Mouse (Mus musculus) small intestine, adult 2 months (tissue): Measurements from ENCODE around the gene Il1rn.

Experiments
- CTCF ChIP-seq: fragments of 200-500 bp; IDR thresholded peaks from 2 replicates; pipeline ENCODE4 v1.5.1; 2012; ENCODE audit warnings: low read depth, mild to moderate bottlenecking, control low read depth, inconsistent platforms, low read length, moderate library complexity, mixed read lengths; ENCODE audit not compliant: insufficient replicate concordance, insufficient read length; ENCODE audit errors: extremely low read depth
- POLR2A ChIP-seq: fragments of 200-500 bp; IDR thresholded peaks from 2 replicates; pipeline ENCODE4 v1.6.1; 2012; ENCODE audit warnings: low read depth, mild to moderate bottlenecking, control low read depth, inconsistent platforms, low read length, moderate library complexity

DNA sequence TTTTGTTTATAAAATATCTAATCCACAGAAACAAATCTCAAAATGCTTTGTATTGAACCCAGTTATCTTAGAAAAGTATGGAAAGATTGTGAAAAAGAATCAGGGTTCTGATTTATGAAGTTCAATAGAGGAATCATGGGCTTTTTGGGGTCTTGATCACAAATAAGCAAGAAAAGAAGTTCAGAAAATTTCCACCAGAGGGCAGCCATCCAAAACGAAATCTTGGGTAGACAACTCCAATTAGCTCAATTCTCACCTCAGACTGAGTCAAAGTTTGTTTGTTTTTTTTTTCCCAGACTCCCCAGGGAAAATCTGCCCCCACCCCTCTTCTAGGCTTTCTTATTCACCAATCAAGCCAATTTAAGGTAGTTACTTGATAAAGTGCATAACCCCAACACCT, 21.0 kb downstream of the Il1rn start:
- TF ChIP-seq CTCF (no peak), POLR2A (no peak)
